Mouse (Mus musculus): ENCODE results near the gene Nkpd1. TPM values are rescaled to one million over a fixed set of nuclear protein-coding genes. Genes with fewer than 3 reads are reported as not detected.

Nkpd1 gene
- total RNA-seq, 4 experiments from 2014 or later: 0.39 to 0.86 (median 0.77) TPM

- no peak for DNase-seq (ENCODE audit: low spot score in 2 of 2)
Measured at GRCm38 (mm10) chr7:19543584-19543983, 25.9 kb downstream of the Nkpd1 start.

GRCm38 (mm10) chr7:19546007-19546406 is 28.4 kb downstream of the Nkpd1 start:
- no peak for DNase-seq (ENCODE audit: low spot score in 2 of 2)

- no peak for DNase-seq (ENCODE audit: low spot score in 2 of 2)
Measured at GRCm38 (mm10) chr7:19547344-19547969, 29.8 kb downstream of the Nkpd1 start.

GRCm38 (mm10) chr7:19549394-19549793 is 31.8 kb downstream of the Nkpd1 start:
- DNase-seq (ENCODE audit: low spot score in 2 of 2): no peak

GRCm38 (mm10) chr7:19551634-19552033 is 34.0 kb downstream of the Nkpd1 start:
- no peak for DNase-seq (ENCODE audit: low spot score in 2 of 2)

- no peak for DNase-seq (ENCODE audit: low spot score in 2 of 2)
Measured at GRCm38 (mm10) chr7:19552443-19552842, 34.8 kb downstream of the Nkpd1 start.

GRCm38 (mm10) chr7:19554168-19554567 is 36.5 kb downstream of the Nkpd1 start:
- DNase-seq (ENCODE audit: low spot score in 2 of 2): peak; percentile 39 to 51

- no peak for DNase-seq (ENCODE audit: low spot score in 2 of 2)
Measured at GRCm38 (mm10) chr7:19557086-19557485, 39.4 kb downstream of the Nkpd1 start.

GRCm38 (mm10) chr7:19557982-19558900 is 40.6 kb downstream of the Nkpd1 start:
- no peak for DNase-seq (ENCODE audit: low spot score in 2 of 2)

GRCm38 (mm10) chr7:19558965-19559364 is 41.3 kb downstream of the Nkpd1 start:
- DNase-seq (ENCODE audit: low spot score in 2 of 2): no peak

GRCm38 (mm10) chr7:19560491-19561260 is 43.0 kb downstream of the Nkpd1 start:
- no peak for DNase-seq (ENCODE audit: low spot score in 2 of 2)

GRCm38 (mm10) chr7:19561431-19561764 is 43.8 kb downstream of the Nkpd1 start:
- DNase-seq (ENCODE audit: low spot score in 2 of 2): no peak

GRCm38 (mm10) chr7:19561765-19562642 is 44.4 kb downstream of the Nkpd1 start:
- DNase-seq (ENCODE audit: low spot score in 2 of 2): peak; percentile 73 to 86

- DNase-seq (ENCODE audit: low spot score in 2 of 2): no peak
Measured at GRCm38 (mm10) chr7:19562643-19563410, 45.2 kb downstream of the Nkpd1 start, which contains the start of gene Ppp1r37. Ppp1r37 (minus strand) TSS chr7:19563076.

GRCm38 (mm10) chr7:19563884-19564283 is 46.2 kb downstream of the Nkpd1 start:
- DNase-seq (ENCODE audit: low spot score in 2 of 2): no peak

GRCm38 (mm10) chr7:19564455-19564854 is 46.8 kb downstream of the Nkpd1 start:
- no peak for DNase-seq (ENCODE audit: low spot score in 2 of 2)

- no peak for DNase-seq (ENCODE audit: low spot score in 2 of 2)
Measured at GRCm38 (mm10) chr7:19565803-19566202, 48.2 kb downstream of the Nkpd1 start.

- no peak for DNase-seq (ENCODE audit: low spot score in 2 of 2)
Measured at GRCm38 (mm10) chr7:19567426-19567825, 49.8 kb downstream of the Nkpd1 start.

- DNase-seq (ENCODE audit: low spot score in 2 of 2): no peak
Measured at GRCm38 (mm10) chr7:19569647-19570046, 52.0 kb downstream of the Nkpd1 start.
